Mouse (Mus musculus) MEL (cell line): ENCODE results near the gene Fam133b. TPM values are rescaled to one million over a fixed set of nuclear protein-coding genes. Genes with fewer than 3 reads are reported as not detected.

Source experiments
- DNase-seq: peaks from one replicate; pipeline ENCODE4 v3.0.0; 2011; ENCODE audit warnings: low read depth, low spot score
- H3K27ac ChIP-seq: 2 replicates; pipeline ENCODE4 v1.5.1; 2012; ENCODE audit warnings: low read depth, mild to moderate bottlenecking, control low read depth, low read length, moderate library complexity; ENCODE audit not compliant: control insufficient read depth
- H3K27me3 ChIP-seq, 2 experiments: fragments of 150-350 bp in 1 of 2; sonication (generic) in 1 of 2; 2 replicates each; pipeline ENCODE4 v1.6.1; 2012; ENCODE audit warnings: low read length in 2 of 2, mild to moderate bottlenecking in 2 of 2, improper control_type of control experiment in 1 of 2, moderate library complexity in 1 of 2; ENCODE audit not compliant: insufficient read depth in 2 of 2, control insufficient read depth in 1 of 2
- H3K36me3 ChIP-seq, 2 experiments: 2 replicates each; pipeline ENCODE4 v1.6.1; 2012 to 2014; ENCODE audit warnings: low read length in 2 of 2, improper control_type of control experiment in 1 of 2, inconsistent platforms in 1 of 2, mild to moderate bottlenecking in 1 of 2; ENCODE audit not compliant: insufficient read depth in 2 of 2, control insufficient read depth in 1 of 2
- H3K4me1 ChIP-seq, 2 experiments: fragments of 150-350 bp in 1 of 2; sonication (generic) in 1 of 2; 2 replicates each; pipeline ENCODE4 v1.6.1; 2012; ENCODE audit warnings: low read length in 2 of 2, improper control_type of control experiment in 1 of 2, mild to moderate bottlenecking in 1 of 2; ENCODE audit not compliant: insufficient read depth in 2 of 2, control insufficient read depth in 1 of 2
- H3K4me3 ChIP-seq, 2 experiments: fragments of 150-350 bp in 1 of 2; sonication (generic) in 1 of 2; 2 replicates each; pipeline ENCODE4 v1.5.1; 2012; ENCODE audit warnings: low read depth in 2 of 2, low read length in 2 of 2, mild to moderate bottlenecking in 2 of 2, moderate library complexity in 2 of 2, control low read depth in 1 of 2, improper control_type of control experiment in 1 of 2; ENCODE audit not compliant: control insufficient read depth in 1 of 2, insufficient read depth in 1 of 2
- H3K79me2 ChIP-seq: 2 replicates; pipeline ENCODE4 v1.6.1; 2012; ENCODE audit warnings: mild to moderate bottlenecking, low read length, moderate library complexity; ENCODE audit not compliant: control insufficient read depth, poor library complexity, insufficient read depth
- H3K9ac ChIP-seq: 2 replicates; pipeline ENCODE4 v1.6.1; 2012; ENCODE audit warnings: low read depth, mild to moderate bottlenecking, control low read depth, low read length, moderate library complexity; ENCODE audit not compliant: control insufficient read depth, poor library complexity, severe bottlenecking
- H3K9me3 ChIP-seq: fragments of 150-350 bp; sonication (generic); replicated peaks from 2 replicates; pipeline ENCODE4 v1.6.1; 2012; ENCODE audit warnings: mild to moderate bottlenecking, low read length, improper control_type of control experiment, moderate library complexity; ENCODE audit not compliant: insufficient read depth
- BHLHE40 ChIP-seq: IDR thresholded peaks from 2 replicates; pipeline ENCODE4 v1.6.1; 2012; ENCODE audit warnings: low read depth, mild to moderate bottlenecking, inconsistent platforms, low read length, improper control_type of control experiment, borderline replicate concordance
- CHD1 ChIP-seq: IDR thresholded peaks from 2 replicates; pipeline ENCODE4 v1.6.1; 2012; ENCODE audit warnings: low read depth, mild to moderate bottlenecking, inconsistent platforms, low read length, improper control_type of control experiment
- CHD2 ChIP-seq: IDR thresholded peaks from 2 replicates; pipeline ENCODE4 v1.6.1; 2011; ENCODE audit warnings: low read length, improper control_type of control experiment
- CTCF ChIP-seq, 3 experiments: IDR thresholded peaks in 2 of 3; conservative IDR thresholded peaks in 1 of 3; 2 replicates each; pipeline ENCODE4 v1.5.1; 2011 to 2012; ENCODE audit warnings: low read length in 3 of 3, low read depth in 2 of 3, mild to moderate bottlenecking in 2 of 3, improper control_type of control experiment in 1 of 3, inconsistent platforms in 1 of 3, mixed read lengths in 1 of 3, moderate library complexity in 1 of 3; ENCODE audit not compliant: control insufficient read depth in 1 of 3, insufficient read depth in 1 of 3, poor library complexity in 1 of 3, severe bottlenecking in 1 of 3
- E2F4 ChIP-seq: IDR thresholded peaks from 2 replicates; pipeline ENCODE4 v1.6.1; 2011; ENCODE audit warnings: low read depth, low read length, improper control_type of control experiment, borderline replicate concordance
- ELF1 ChIP-seq: IDR thresholded peaks from 2 replicates; pipeline ENCODE4 v1.6.1; 2014; ENCODE audit warnings: low read depth, mild to moderate bottlenecking, inconsistent platforms, low read length, improper control_type of control experiment, moderate library complexity
- EP300 ChIP-seq, 2 experiments: IDR thresholded peaks; 2 replicates each; pipeline ENCODE4 v1.6.1; 2011; ENCODE audit warnings: improper control_type of control experiment in 2 of 2, low read length in 2 of 2, low read depth in 1 of 2, mild to moderate bottlenecking in 1 of 2
- ETS1 ChIP-seq: IDR thresholded peaks from 2 replicates; pipeline ENCODE4 v1.6.1; 2012; ENCODE audit warnings: low read depth, mild to moderate bottlenecking, inconsistent platforms, low read length, improper control_type of control experiment, moderate library complexity
- GABPA ChIP-seq: IDR thresholded peaks from 2 replicates; pipeline ENCODE4 v1.6.1; 2012; ENCODE audit warnings: low read depth, mild to moderate bottlenecking, inconsistent platforms, low read length, improper control_type of control experiment, moderate library complexity
- GATA1 ChIP-seq: IDR thresholded peaks from 2 replicates; pipeline ENCODE4 v1.6.1; 2011; ENCODE audit warnings: low read depth, low read length, improper control_type of control experiment
- HCFC1 ChIP-seq: IDR thresholded peaks from 2 replicates; pipeline ENCODE4 v1.6.1; 2012; ENCODE audit warnings: low read depth, mild to moderate bottlenecking, inconsistent platforms, low read length, improper control_type of control experiment, moderate library complexity
- JUND ChIP-seq: IDR thresholded peaks from 2 replicates; pipeline ENCODE4 v1.6.1; 2011; ENCODE audit warnings: low read depth, mild to moderate bottlenecking, improper control_type of control experiment, low read length
- KAT2A ChIP-seq: conservative IDR thresholded peaks from 2 replicates; pipeline ENCODE4 v1.6.1; 2012; ENCODE audit warnings: low read depth, low read length, improper control_type of control experiment, inconsistent platforms
- MAFK ChIP-seq: IDR thresholded peaks from 2 replicates; pipeline ENCODE4 v1.6.1; 2011; ENCODE audit warnings: low read depth, mild to moderate bottlenecking, low read length, improper control_type of control experiment, borderline replicate concordance
- MAX ChIP-seq: IDR thresholded peaks from 2 replicates; pipeline ENCODE4 v1.6.1; 2011; ENCODE audit warnings: low read length, improper control_type of control experiment
- MEF2A ChIP-seq: IDR thresholded peaks from 2 replicates; pipeline ENCODE4 v1.6.1; 2014; ENCODE audit warnings: low read depth, mild to moderate bottlenecking, inconsistent platforms, low read length, improper control_type of control experiment; ENCODE audit not compliant: poor library complexity, insufficient replicate concordance, severe bottlenecking; ENCODE audit errors: extremely low read depth
- MXI1 ChIP-seq: IDR thresholded peaks from 2 replicates; pipeline ENCODE4 v1.6.1; 2011; ENCODE audit warnings: mild to moderate bottlenecking, low read depth, low read length, improper control_type of control experiment
- MYB ChIP-seq: IDR thresholded peaks from 2 replicates; pipeline ENCODE4 v1.6.1; 2011; ENCODE audit warnings: mild to moderate bottlenecking, low read depth, low read length, improper control_type of control experiment
- NELFE ChIP-seq: IDR thresholded peaks from 2 replicates; pipeline ENCODE4 v1.6.1; 2011; ENCODE audit warnings: low read depth, low read length, improper control_type of control experiment
- NRF1 ChIP-seq: IDR thresholded peaks from 2 replicates; pipeline ENCODE4 v1.6.1; 2014; ENCODE audit warnings: low read depth, mild to moderate bottlenecking, inconsistent platforms, low read length, improper control_type of control experiment, moderate library complexity; ENCODE audit not compliant: poor library complexity, insufficient read depth, severe bottlenecking
- POLR2A ChIP-seq, 2 experiments: IDR thresholded peaks; 2 replicates each; pipeline ENCODE4 v1.6.1; 2011 to 2012; ENCODE audit warnings: low read length in 2 of 2, mild to moderate bottlenecking in 2 of 2, control low read depth in 1 of 2, improper control_type of control experiment in 1 of 2, low read depth in 1 of 2, moderate library complexity in 1 of 2; ENCODE audit not compliant: control insufficient read depth in 1 of 2, insufficient read depth in 1 of 2, poor library complexity in 1 of 2
- POLR2AphosphoS2 ChIP-seq: IDR thresholded peaks from 2 replicates; pipeline ENCODE4 v1.6.1; 2011; ENCODE audit warnings: low read length, improper control_type of control experiment
- POLR2AphosphoS5 ChIP-seq: IDR thresholded peaks from 2 replicates; pipeline ENCODE4 v1.6.1; 2012; ENCODE audit warnings: low read depth, borderline replicate concordance, mild to moderate bottlenecking, inconsistent platforms, low read length, moderate library complexity, mixed read lengths
- RCOR1 ChIP-seq: IDR thresholded peaks from 2 replicates; pipeline ENCODE4 v1.6.1; 2012; ENCODE audit warnings: low read depth, mild to moderate bottlenecking, inconsistent platforms, low read length, improper control_type of control experiment
- SIN3A ChIP-seq: IDR thresholded peaks from 2 replicates; pipeline ENCODE4 v1.6.1; 2012; ENCODE audit warnings: low read length, improper control_type of control experiment, inconsistent platforms
- SMC3 ChIP-seq: IDR thresholded peaks from 2 replicates; pipeline ENCODE4 v1.6.1; 2011; ENCODE audit warnings: low read depth, low read length, improper control_type of control experiment
- TAL1 ChIP-seq: IDR thresholded peaks from 2 replicates; pipeline ENCODE4 v1.6.1; 2012; ENCODE audit warnings: mild to moderate bottlenecking, inconsistent platforms, low read length, moderate library complexity, mixed read lengths
- TBP ChIP-seq: IDR thresholded peaks from 2 replicates; pipeline ENCODE4 v1.8.0; 2011; ENCODE audit warnings: low read depth, low read length, improper control_type of control experiment
- TCF12 ChIP-seq: IDR thresholded peaks from 2 replicates; pipeline ENCODE4 v1.6.1; 2014; ENCODE audit warnings: low read depth, mild to moderate bottlenecking, inconsistent platforms, low read length, improper control_type of control experiment, moderate library complexity
- UBTF ChIP-seq: IDR thresholded peaks from 2 replicates; pipeline ENCODE4 v1.6.1; 2012; ENCODE audit warnings: low read depth, mild to moderate bottlenecking, inconsistent platforms, low read length, improper control_type of control experiment, moderate library complexity, borderline replicate concordance; ENCODE audit not compliant: insufficient read depth
- USF1 ChIP-seq: IDR thresholded peaks from 2 replicates; pipeline ENCODE4 v1.6.1; 2014; ENCODE audit warnings: low read depth, mild to moderate bottlenecking, inconsistent platforms, low read length, improper control_type of control experiment, moderate library complexity
- USF2 ChIP-seq, 2 experiments: IDR thresholded peaks; 2 replicates each; pipeline ENCODE4 v1.6.1; 2011 to 2012; ENCODE audit warnings: improper control_type of control experiment in 2 of 2, low read length in 2 of 2, borderline replicate concordance in 1 of 2, inconsistent platforms in 1 of 2, low read depth in 1 of 2, mild to moderate bottlenecking in 1 of 2; ENCODE audit not compliant: insufficient read depth in 1 of 2
- ZC3H11A ChIP-seq: IDR thresholded peaks from 2 replicates; pipeline ENCODE4 v1.6.1; 2012; ENCODE audit warnings: low read depth, mild to moderate bottlenecking, inconsistent platforms, low read length, improper control_type of control experiment
- ZKSCAN1 ChIP-seq: IDR thresholded peaks from 2 replicates; pipeline ENCODE4 v1.6.1; 2012; ENCODE audit warnings: low read depth, mild to moderate bottlenecking, inconsistent platforms, low read length, improper control_type of control experiment, moderate library complexity
- ZMIZ1 ChIP-seq: IDR thresholded peaks from 2 replicates; pipeline ENCODE4 v1.6.1; 2012; ENCODE audit warnings: low read depth, mild to moderate bottlenecking, inconsistent platforms, low read length, improper control_type of control experiment, moderate library complexity
- polyA plus RNA-seq, 2 experiments: library from polyadenylated mRNA; stranded (reverse) in 1 of 2; unstranded in 1 of 2; fragments of >175 nt in 1 of 2; fragments of >200 nt in 1 of 2; gene quantifications; 2 replicates each; pipeline versions ENCODE4 v1.2.1 to v1.2.4; 2012; ENCODE audit warnings: low replicate concordance in 2 of 2, low read depth in 1 of 2; ENCODE audit not compliant: insufficient read length in 2 of 2, insufficient read depth in 1 of 2, missing spikeins in 1 of 2
- total RNA-seq: library from RNA; depleted of rRNA; stranded (reverse); fragments of 300-350 nt; gene quantifications from 2 replicates; pipeline ENCODE4 v1.2.3, GENCODE M21; 2012

Fam133b gene
- total and polyA plus RNA-seq, 3 experiments = 39.4 to 56.0 TPM; not detected in 1

GRCm38 (mm10) chr5:3497505-3497925 is 46.1 kb upstream of the Fam133b start:
- no peaks in the 10 kb centered on the region for H3K9me3 ChIP-seq
- peak overlapping the region; percentile 76 for H3K27ac ChIP-seq

GRCm38 (mm10) chr5:3500298-3500697 is 43.3 kb upstream of the Fam133b start:
- peak overlapping the region; percentile 19; the same call in 1 of the 2 replicates for H3K27ac ChIP-seq
- H3K4me3 ChIP-seq = no peak overlapping the region
- no peaks in the 10 kb centered on the region for H3K27me3 ChIP-seq
- H3K4me1 ChIP-seq = peaks cover 45 to 59% of the 10 kb centered on the region in 2 experiments
- peak; percentile 80 for TF ChIP-seq RCOR1
- no peak for TF ChIP-seq JUND
- 0 out of 2 replicates have a peak, but pooled peaks have one; percentile 19 for TF ChIP-seq GATA1
- peak in 1 of 2 experiments; percentile 63; a peak in 1 of 4 replicates for TF ChIP-seq EP300 (IDR thresholded peaks at IDR 0.05; ENCODE audit: low read depth in 1 of 2, low read length in 2 of 2)
- TF ChIP-seq, all 39 proteins: peak for 3
- H3K9me3 ChIP-seq = no peaks in the 10 kb centered on the region
- H3K79me2 ChIP-seq = peaks cover 23% of the 10 kb centered on the region
- H3K9ac ChIP-seq = no peak overlapping the region
- peaks cover 44 to 75% of the 10 kb centered on the region in 2 experiments for H3K36me3 ChIP-seq
- no peak for DNase-seq

More at GRCm38 (mm10) chr5:3497505-3497925, 46.1 kb upstream of the Fam133b start:
- H3K79me2 ChIP-seq = peaks cover 20% of the 10 kb centered on the region
- peak; percentile 87 for DNase-seq
- peaks cover 42 to 60% of the 10 kb centered on the region in 2 experiments for H3K36me3 ChIP-seq
- no peak overlapping the region for H3K4me3 ChIP-seq
- no peaks in the 10 kb centered on the region for H3K27me3 ChIP-seq
- H3K4me1 ChIP-seq = peaks cover 32 to 53% of the 10 kb centered on the region in 2 experiments
- peak overlapping the region; percentile 15; the same call in 1 of the 2 replicates for H3K9ac ChIP-seq
- no peak for TF ChIP-seq CHD1
- peak; percentile 93 for TF ChIP-seq TCF12
- TF ChIP-seq POLR2A (IDR thresholded peaks at IDR 0.05; ENCODE audit: control insufficient read depth in 1 of 2, insufficient read depth in 1 of 2, low read depth in 1 of 2, low read length in 2 of 2, poor library complexity in 1 of 2) = no peak
- peak; percentile 93 for TF ChIP-seq ETS1
- peak; percentile 47 for TF ChIP-seq TAL1
- peak; percentile 72; the same call in 1 of the 2 replicates for TF ChIP-seq MAFK
- TF ChIP-seq TBP = 0 out of 2 replicates have a peak, but pooled peaks have one; percentile 73
- TF ChIP-seq KAT2A = peak; percentile 52
- TF ChIP-seq ZMIZ1 = peak; percentile 63; the same call in 1 of the 2 replicates
- TF ChIP-seq ZC3H11A = no peak
- peak; percentile 61; the same call in 1 of the 2 replicates for TF ChIP-seq CHD2
- TF ChIP-seq JUND = peak; percentile 95
- peak; percentile 59 for TF ChIP-seq MXI1
- no peak for TF ChIP-seq USF2 (IDR thresholded peaks at IDR 0.05; ENCODE audit: borderline replicate concordance in 1 of 2, insufficient read depth in 1 of 2, low read depth in 1 of 2, low read length in 2 of 2)
- TF ChIP-seq SIN3A = peak; percentile 99
- TF ChIP-seq CTCF (IDR thresholded peaks at IDR 0.05 in 2 of 3, conservative IDR thresholded peaks at IDR 0.05 in 1 of 3; ENCODE audit: control insufficient read depth in 1 of 3, insufficient read depth in 1 of 3, low read depth in 2 of 3, low read length in 3 of 3, poor library complexity in 1 of 3, severe bottlenecking in 1 of 3) = no peak
- peak; percentile 68 for TF ChIP-seq MAX
- peak; percentile 37; the same call in 1 of the 2 replicates for TF ChIP-seq HCFC1
- peak; percentile 80 for TF ChIP-seq BHLHE40
- TF ChIP-seq GATA1 = peak; percentile 67; the same call in 1 of the 2 replicates
- no peak for TF ChIP-seq SMC3
- peak; percentile 54; the same call in 1 of the 2 replicates for TF ChIP-seq E2F4
- no peak for TF ChIP-seq GABPA
- peak; percentile 100 for TF ChIP-seq MYB
- TF ChIP-seq USF1 = no peak
- TF ChIP-seq EP300 (IDR thresholded peaks at IDR 0.05; ENCODE audit: low read depth in 1 of 2, low read length in 2 of 2) = peak; percentile 100
- TF ChIP-seq ZKSCAN1 = no peak
- TF ChIP-seq NRF1 = no peak
- TF ChIP-seq POLR2AphosphoS5 = no peak
- peak; percentile 45; the same call in 1 of the 2 replicates for TF ChIP-seq POLR2AphosphoS2
- TF ChIP-seq NELFE = peak; percentile 53; the same call in 1 of the 2 replicates
- no peak for TF ChIP-seq UBTF
- TF ChIP-seq MEF2A = no peak
- TF ChIP-seq ELF1 = no peak
- TF ChIP-seq RCOR1 = peak; percentile 72; the same call in 1 of the 2 replicates
